Mouse (Mus musculus) ovary, postnatal 36 days (tissue): Measurements from ENCODE around the gene St8sia1.
A peak's percentile ranks its signal among the peaks of the same experiment; 100 is the strongest.

Source experiments
- DNase-seq: peaks from one replicate; pipeline ENCODE4 v3.0.0; 2022; ENCODE audit warnings: low spot score, mixed read lengths

The St8sia1 gene

GRCm38 (mm10) chr6:142979665-142980660 lies 15.7 kb upstream of the St8sia1 start:
- no peak for DNase-seq

- no peak for DNase-seq
Observed at GRCm38 (mm10) chr6:142977221-142977620, 13.0 kb upstream of the St8sia1 start.

- DNase-seq: no peak
Observed at GRCm38 (mm10) chr6:142973289-142973688, 9.0 kb upstream of the St8sia1 start.

DNA sequence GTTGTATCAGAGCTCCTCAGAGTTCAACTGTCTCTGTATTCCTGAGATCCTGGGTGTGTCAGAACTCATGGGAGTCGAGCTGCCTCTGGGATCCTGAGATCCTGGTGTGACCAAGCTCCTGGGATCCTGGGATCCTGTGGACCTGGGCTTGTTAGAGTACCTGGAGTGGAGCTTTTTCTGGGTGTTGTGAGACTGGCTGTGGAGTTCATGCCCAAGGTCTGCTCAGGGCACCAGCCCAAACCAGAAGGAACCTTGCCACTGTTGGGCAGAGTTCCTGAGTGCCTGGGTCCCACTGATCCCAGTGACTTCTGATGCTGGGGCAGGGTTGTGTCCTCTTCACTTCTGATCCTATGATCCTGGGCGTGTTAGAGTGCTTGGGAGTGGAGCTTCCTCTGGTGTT lies 8.0 kb upstream of the St8sia1 start:
- no peak for DNase-seq

DNA sequence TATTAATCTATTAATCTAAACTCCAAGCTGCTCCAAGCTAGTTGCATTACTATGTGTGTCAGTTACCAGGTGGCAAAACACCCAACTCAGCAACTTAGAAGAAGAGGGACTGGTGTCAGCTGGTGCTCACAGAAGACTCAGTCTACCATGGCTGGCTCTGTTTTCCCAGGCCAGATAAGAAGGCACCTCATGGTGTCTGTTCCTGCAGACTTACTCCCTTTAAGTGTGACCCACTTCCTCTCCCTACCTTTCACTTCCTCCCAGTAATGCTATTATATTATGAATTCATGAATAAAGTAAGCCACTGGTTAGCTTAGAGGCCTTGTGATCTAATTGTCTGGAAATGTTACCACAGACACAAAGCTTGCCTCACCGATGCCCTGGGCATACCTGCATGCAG lies 3.2 kb upstream of the St8sia1 start:
- no peak for DNase-seq

DNA sequence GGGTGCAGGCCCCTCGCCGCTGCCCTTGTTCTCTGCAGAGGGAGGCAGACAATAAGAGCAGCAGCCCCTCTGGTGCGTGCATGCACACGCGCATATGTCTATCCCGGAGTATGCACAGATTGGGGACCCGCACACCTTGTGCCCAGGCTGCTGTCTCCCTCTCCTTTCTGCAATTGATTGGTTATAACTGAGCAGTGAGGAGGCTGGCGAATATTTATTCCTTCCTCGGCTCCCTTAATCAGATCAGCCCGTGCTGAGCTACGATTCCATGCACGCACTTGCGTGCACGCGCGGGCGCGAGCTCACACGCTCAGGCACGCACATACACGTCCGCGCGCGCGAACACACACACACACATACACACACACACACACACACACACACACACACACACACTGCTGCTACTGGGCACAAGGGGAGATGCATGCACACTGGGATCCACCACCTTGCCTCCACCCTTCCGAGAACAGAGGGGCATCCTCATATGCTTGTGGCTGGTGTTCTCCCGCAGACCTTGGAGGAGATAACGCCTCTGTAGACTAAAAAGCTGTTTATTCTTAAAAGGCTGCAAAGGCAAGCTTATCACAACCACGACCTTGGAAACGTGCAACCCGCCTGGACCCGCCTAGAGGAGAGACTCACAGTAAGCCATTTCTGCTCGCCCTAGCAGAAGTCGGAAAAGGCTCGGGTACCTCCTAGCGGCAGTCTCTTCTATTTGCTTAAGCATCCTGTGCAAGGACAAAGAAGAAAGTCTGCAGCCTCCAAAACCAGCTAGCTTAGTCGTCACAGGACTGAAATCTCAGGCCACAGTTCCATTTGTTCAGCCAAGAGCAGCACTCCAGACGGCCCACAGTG lies 506 bp upstream of the St8sia1 start:
- peak; percentile 58 for DNase-seq

DNA sequence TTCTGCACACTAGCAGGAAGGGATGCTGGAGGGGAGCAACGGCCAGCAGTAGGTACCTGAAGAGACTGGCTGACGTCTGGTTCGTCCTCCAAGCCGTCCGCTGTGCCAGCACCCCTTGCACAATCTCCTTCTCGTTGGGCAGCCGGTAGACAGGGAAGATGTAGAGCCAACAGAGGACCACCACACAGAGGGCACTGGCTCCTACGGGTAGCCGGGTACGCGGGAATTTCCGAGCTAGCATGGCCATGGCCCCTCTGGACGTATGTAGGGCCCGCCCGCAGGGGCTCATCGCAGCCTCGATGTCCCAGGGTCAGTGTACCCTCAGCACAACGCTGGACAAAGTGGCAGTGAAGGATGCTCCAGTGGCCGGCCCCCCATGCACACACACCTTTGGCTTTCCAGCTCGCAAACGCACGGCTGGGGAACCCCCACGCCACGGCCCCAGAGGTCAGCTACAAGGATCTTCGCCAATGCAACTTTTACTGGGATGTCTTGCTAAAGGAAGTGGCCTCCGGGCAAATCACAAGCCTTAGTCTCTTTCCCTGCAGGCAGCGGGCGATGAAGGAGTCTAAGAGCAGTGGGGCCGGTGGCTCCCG lies 674 bp downstream of the St8sia1 start:
- DNase-seq: no peak

DNA sequence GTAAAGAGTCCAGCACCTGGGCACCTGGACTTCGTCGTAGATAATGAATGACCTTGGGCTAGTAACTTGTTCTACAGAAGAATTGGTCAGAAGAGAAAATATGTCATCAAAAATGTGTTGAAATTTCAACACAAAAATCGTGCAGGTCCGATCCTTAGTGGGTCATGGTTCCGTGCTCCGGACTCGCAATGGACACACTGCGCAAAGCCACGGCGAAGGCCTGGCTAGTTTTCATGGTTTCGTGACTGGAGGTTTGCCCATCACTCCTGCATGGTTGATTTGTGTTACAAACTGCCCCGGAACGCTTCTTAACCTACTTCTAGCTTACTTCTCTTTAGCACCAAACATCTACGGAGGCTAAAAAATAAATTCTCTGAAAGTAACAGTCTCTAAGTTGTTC lies 1.4 kb downstream of the St8sia1 start:
- no peak for DNase-seq

DNA sequence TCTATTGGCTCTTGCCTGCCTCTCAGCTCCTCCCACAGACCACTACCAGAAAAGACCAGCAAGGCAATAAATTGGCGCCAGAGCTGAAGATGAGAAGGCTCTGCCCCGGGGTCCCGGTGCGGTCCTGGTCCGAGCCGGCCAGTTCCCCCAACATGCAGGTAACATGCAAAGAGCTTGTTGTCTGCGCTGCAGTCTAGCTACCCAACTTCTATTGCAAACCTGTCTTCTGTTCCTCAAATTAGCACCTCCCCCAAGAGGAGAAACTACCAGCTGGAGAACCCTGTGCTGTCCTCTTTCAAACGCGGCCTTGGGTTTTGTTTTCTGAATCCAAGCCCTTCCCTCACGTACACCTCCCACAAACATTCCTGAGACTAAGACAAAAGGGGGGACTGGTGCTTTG lies 1.8 kb downstream of the St8sia1 start:
- DNase-seq: no peak

- DNase-seq: no peak
Observed at GRCm38 (mm10) chr6:142961721-142962455, 2.4 kb downstream of the St8sia1 start.

DNA sequence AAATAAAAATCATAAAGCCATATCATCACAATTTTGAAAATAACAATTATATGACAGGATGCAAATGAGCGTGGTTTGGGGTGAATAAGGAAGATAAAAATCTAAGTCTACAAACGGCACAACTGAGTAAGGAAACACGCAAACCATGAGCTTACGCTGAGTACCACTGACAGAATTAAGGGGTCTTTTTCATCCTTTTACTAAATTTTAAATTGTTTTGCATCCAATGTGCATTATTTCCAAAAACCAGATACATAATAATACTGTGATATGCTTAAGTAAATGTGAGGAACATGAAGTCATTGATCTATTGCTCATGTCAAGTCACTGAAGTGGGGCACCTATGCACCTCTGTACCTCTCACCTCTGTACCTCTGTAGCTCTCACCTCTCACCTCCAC lies 7.7 kb downstream of the St8sia1 start:
- no peak for DNase-seq

- no peak for DNase-seq
Observed at GRCm38 (mm10) chr6:142955281-142955680, 9.0 kb downstream of the St8sia1 start.

GRCm38 (mm10) chr6:142953189-142953588 lies 11.1 kb downstream of the St8sia1 start:
- DNase-seq: no peak

DNA sequence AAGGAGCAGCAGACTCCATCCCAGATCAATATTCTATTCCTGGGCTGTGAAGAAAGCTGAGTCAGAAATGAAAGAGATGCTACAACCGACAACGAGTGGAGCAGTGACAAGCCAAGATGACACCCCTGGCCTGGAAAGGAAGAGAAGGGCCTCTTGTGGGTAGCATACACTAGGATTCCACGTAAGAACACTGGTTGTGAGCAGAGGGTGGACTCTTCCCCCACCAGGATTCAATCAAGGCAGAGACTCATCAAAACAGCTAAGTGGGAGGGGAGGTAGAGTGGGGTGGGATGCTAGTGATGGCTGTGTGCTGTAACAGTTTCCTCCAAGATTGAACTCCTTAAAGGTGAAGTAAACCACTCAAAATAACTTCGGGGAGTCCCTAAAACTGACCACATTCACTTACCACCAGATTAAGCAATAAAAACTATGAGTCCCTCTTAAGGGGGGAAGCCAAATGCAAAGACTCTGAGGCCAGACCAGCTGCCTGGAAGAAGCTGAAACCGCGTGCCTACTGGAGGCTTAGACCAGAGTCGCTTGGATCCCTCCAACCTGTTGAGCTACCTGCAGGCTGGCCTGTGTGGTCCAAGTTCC lies 11.8 kb downstream of the St8sia1 start:
- no peak for DNase-seq

DNA sequence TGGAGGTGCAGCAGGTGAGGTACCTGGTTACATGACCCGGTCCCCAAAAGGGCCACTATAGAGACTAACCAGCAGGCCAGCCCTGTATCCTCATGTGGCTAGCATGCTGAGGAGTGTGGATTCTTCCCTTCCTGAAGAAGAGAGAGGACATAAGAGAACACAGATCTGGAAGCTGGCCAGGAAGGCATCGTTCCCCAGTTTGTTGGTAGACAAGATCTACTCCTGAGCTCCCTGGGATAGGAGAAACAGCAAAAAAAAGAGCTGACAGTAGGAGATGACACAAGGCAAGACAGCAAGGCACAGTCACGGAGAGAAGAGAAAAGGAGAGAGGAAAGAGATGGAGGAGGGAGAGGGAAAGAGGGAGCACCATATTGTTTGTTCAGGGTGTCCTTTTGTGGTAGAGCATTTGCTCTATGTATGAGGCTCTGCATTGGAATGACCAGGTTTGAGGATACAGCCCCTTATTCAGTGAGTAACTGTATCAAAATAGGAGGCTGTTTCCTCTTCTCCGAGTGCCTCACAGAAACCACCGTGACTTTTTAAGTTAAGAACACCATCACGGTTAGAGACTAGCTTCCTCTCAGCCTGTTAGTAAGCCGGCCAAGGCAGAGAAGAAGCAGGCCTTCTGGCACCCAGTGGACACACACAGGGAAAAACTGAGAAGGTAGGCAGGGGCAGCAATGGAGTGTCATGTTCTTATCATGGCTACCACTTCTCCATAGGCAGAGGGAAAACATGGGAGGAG lies 12.5 kb downstream of the St8sia1 start:
- no peak for DNase-seq

DNA sequence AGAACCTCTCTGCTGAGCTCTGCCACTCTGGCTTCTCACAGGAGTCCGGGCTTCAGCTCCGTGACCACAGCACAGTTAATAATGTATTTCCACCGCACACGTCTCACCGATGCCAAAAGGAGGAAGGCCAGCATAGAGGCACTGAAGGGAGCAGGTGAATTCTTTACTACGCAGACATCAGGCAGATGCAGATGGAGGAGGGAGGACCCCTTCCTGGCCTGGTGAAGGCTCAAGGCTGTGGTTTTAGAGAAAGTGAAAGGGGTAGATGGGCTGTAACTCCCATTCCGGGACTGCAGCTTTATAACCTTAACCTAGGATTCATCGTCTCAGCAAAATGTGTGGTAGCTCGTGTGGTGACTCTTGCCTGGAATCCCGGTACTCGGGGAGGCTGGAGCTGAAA lies 13.9 kb downstream of the St8sia1 start:
- no peak for DNase-seq

- no peak for DNase-seq
Observed at GRCm38 (mm10) chr6:142948955-142949357, 15.3 kb downstream of the St8sia1 start.

DNA sequence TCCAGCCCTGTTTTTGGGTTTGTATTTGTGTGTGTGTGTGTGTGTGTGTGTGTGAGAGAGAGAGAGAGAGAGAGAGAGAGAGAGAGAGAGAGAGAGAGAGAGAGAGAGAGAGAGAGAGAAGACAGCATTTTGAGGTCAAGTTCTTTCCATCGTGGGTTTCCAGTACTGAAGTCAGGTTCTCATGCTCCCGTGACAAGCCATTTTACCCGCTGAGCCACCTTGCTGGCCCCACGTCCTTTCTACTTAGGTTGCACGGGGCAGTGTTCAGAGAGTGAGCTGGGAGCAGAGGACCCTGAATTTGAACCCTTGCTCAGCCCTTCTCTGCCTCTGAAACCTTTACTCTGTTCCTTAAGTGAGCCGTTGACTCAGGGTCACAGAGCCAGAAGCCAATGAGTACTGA lies 17.2 kb downstream of the St8sia1 start:
- no peak for DNase-seq

DNA sequence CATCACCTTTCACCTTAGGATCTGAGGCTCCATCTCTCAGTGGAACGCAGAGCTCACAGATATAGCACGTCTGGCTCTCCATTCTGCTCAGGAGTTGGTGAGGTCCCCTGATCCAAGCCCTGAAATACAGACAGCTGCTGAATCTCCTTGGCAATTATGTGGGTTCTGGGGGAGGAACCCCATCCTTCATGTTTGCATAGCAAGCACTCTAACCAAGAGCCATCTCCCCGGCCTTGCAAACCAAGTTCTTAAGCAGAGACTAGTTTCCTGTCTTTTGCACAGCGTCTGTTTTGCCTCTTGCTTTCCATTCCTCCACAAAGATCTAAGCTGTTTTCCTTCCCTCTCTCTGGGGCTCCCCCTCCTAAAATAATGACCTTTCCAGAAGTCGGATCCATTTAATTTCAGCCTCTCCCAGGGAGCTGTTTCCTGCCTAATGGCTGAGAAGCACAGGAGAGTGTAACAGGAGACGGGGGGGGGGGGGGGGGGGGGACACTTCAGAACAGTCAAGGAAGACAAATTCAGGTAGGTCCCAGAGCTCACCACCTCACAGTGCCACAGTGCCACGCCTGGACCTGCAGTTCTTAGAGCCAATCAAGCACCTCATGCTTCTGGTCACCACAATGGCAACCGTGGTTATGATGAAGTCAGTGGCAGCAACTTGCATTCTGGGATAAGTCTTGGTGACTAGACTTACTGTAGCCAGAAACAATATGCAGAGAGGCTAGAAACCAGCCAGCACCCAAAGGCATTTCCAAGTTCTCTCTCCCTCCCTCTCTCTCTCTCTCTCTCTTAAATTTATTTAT lies 18.0 kb downstream of the St8sia1 start:
- no peak for DNase-seq

GRCm38 (mm10) chr6:142945461-142945860 lies 18.8 kb downstream of the St8sia1 start:
- no peak for DNase-seq
